Mouse (Mus musculus) brain, embryonic 14.5 days (tissue): ENCODE measurements around the gene Pip4p1.

Experiments used
- CTCF ChIP-seq: fragments of 200-500 bp; IDR thresholded peaks from 2 replicates; pipeline ENCODE4 v1.5.1; 2012; ENCODE audit warnings: inconsistent platforms, mild to moderate bottlenecking, moderate library complexity, borderline replicate concordance; ENCODE audit not compliant: insufficient read depth, insufficient read length; ENCODE audit errors: extremely low read depth
- POLR2A ChIP-seq: fragments of 200-500 bp; IDR thresholded peaks from 2 replicates; pipeline ENCODE4 v1.6.1; 2012; ENCODE audit warnings: mild to moderate bottlenecking, inconsistent platforms, borderline replicate concordance; ENCODE audit not compliant: poor library complexity, insufficient read depth, insufficient read length, severe bottlenecking; ENCODE audit errors: extremely low read depth

DNA sequence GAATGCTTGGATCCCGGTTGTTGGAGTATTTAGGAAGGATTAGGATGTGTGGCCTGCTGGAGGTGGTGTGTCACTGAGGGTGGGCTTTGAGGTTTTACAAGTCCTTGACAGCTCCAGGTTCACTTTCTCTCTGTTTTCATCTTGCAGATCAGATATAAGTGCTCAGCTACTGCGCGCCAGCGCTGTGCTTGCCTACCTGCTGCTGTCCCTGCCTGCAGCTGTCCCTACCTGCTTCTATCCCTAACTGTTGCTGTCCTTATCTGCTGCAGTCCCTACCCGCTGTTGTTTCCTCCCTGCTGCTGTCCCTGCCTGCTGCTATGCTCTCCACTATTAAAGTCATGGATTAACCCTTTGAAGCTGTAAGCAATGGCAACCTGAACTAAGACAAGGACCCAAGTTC, 44.3 kb upstream of the Pip4p1 start:
- no peak for TF ChIP-seq CTCF
- no peak for TF ChIP-seq POLR2A
